Mouse (Mus musculus): ENCODE results near the gene Ankmy2.

Gene Ankmy2

DNA sequence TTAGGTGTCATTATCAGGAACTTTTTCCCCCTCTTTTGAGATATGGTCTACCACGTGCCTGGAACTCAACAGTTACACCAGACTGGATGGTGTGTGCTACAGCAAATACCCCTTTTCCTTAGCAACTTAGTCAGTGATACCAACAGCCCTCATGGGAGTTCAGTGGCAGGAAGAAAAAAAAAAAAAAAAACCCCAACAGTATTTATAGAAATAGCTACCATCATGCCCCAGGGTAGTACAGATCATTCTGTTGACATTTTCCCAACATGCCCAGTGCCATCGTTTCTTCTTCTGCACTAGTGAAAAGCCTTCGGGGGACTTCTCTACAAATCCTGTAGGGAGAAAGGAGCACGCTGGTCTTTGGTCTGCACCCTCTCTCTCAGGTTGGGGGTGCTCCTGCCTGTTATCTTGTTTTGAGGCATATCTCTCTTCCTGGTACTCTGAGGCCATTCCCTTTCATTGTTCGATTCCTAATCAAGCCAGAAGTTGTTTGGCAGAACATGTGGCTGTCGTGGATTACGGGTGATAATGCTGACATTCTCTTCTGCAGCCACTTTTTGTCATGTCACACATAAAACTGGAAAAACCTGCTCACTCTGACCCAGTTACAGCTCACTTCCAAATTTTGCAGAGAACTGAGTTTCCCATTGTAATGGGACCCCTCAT, 7.3 kb downstream of the Ankmy2 start:
- DNase-seq: no peak

GRCm38 (mm10) chr12:36165299-36165698, 8.4 kb downstream of the Ankmy2 start:
- DNase-seq: no peak

- no peak for DNase-seq
These were observed 20.3 kb downstream of the Ankmy2 start for GRCm38 (mm10) chr12:36177227-36177626.

DNA sequence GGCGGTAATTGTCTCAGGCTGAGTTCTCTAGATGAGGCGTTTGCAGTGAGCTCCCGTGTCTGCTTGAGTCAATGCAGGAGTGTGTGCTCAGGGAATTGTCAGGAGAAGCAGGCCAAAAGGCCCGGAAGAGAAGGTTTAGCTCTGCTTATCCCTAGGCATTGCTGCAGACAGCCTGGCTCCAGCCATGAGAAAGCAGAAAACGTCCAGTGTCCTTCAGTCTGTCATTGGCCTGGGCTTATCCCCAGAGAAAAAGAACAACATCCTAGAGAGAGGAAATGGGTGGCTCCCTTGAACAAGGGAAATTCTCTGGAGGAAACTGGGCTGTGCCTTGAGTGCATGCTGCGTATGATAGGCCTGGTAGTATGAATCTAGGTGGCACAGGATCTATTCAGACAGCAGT, 25.7 kb downstream of the Ankmy2 start:
- DNase-seq: no peak

DNA sequence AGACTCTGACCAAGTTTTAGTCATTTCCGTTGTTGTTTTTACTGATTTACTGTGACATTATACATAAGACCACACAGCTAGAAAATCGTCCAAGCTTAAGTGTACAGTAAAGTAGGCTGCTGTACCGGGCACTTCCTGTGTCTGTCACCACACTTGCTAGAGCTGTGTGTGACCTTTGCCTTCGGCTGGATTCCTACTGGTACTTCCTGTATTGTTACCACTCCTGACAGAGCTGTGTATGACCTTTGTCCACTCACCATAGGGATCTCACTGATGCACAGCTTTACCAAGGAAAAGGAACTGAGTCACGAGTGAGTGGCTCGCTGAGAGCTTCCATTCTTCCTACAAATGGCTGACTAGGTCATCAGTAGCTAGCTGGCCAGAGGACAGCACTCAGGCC, 30.2 kb downstream of the Ankmy2 start:
- DNase-seq: no peak

DNA sequence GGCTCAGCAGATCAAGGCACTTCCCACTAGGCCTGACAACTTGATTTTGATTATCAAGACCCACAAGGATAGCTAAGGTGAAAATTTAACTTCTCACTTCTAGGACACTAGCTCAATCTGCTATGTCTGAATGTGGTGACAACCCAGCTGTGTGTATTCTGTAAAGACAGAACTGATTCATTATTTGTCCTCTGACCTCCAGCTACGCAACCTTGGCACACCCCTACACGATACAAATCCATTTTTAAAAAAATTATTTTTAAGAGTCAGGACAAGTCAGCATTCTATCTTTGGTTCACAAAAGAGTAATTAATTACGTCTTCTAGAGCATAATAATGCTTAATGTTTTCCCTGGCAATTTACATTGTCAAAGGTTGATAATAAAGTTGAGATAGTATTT, 32.7 kb downstream of the Ankmy2 start:
- DNase-seq: no peak

DNA sequence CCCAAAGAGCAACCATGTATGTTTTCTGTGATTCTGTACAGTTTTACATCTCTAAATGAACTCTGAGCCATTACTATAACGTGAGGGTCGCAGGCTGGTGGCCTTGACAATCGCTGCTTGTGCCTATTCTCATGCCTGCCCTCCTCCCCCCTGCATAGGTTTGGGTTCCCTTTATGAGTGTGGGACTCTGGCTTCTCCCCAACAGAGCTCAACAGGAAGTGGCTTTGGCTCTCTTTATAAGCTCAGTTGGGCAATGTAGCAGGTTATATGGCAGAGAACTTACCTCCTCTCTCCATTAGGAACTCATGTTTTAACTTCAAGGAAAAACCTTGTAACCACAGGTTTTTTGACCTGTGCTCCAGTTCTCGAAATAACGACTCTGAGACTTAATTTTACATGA, 33.4 kb downstream of the Ankmy2 start:
- DNase-seq: no peak

- DNase-seq: no peak
These were observed 38.1 kb downstream of the Ankmy2 start for GRCm38 (mm10) chr12:36194976-36195375.

GRCm38 (mm10) chr12:36205579-36206119, 48.7 kb downstream of the Ankmy2 start:
- DNase-seq: peak; percentile 13 to 19

GRCm38 (mm10) chr12:36207072-36207799, 50.3 kb downstream of the Ankmy2 start:
- peak; percentile 51 for DNase-seq

DNA sequence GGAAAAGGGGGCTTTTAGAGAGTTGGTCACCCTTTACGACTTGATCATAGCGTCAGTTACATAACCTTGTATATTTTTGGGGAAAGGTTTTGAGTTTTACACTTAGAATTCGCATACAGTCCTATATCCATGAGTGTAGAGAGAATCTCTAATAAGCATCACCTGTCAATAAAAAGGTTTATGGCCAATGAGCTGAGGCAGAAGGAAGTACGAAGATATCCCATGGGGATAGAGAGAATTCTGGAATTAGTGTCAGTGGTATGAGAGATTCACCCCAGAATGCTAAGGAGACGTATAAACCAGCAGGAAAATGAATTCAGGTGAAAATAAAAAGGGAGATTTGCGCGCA, 50.9 kb downstream of the Ankmy2 start:
- DNase-seq: no peak

- DNase-seq: no peak
These were observed 51.5 kb downstream of the Ankmy2 start for GRCm38 (mm10) chr12:36208456-36208855.

DNA sequence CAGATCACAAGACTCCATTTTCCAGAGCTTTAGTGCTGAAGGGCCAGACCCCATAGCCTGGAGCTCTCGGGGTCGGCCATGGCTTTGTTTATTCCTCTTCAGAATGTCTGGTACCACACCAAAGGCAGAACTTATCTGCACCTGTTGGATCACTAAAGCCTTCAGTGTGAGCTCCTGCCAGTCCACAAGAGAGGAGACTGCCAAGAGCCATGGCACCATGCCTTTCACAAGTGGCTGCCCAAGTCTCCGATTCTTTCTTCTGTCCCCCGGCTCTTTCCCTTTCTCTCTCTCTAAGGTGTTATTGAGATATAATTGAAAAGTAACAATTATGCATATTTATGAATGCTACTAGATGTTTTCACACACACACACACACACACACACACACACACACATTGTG, 53.2 kb downstream of the Ankmy2 start:
- DNase-seq: no peak

GRCm38 (mm10) chr12:36214389-36215148, 57.7 kb downstream of the Ankmy2 start:
- DNase-seq: peak; percentile 13 to 14

GRCm38 (mm10) chr12:36215149-36215480, 58.2 kb downstream of the Ankmy2 start:
- peak; percentile 58 to 63 for DNase-seq

GRCm38 (mm10) chr12:36216230-36216629, 59.3 kb downstream of the Ankmy2 start:
- DNase-seq: no peak

DNA sequence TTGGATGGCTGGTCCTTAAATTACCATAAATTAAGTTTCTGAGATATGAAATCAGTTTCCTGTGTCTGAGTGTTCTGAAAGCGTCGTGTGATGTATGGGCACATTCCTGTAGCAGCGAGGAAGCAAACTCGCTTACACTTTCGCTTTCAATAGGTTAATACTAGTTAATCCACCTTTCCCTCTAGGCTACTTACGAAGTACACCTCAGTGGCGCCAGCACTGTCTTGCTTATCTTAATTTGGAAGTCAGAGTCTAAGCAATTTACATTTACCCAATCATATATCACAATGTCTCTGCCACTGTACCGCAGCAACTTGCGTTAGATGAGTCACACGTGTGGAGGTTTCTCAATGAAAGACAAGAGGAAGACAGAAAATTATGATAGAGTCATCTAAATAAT, 60.0 kb downstream of the Ankmy2 start:
- DNase-seq: peak; percentile 14 to 21

DNA sequence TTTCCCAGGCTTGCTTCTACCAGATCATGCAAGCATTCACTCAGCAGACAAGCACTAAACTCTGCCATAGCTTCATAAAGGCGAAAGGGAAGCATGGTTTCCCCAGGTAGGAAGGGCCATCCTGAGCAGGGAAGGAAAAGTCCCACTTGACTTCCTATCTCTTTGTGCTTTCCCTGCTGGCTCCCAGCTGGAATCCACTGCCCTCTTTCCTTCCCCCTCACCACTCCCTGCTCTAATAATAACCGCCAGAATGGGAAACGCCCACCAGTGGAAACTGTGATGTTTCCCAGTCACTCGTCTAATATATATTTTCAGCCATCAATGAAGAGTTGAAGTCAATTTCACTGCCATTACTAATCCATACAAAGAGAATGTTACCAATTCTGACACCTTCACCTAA, 67.5 kb downstream of the Ankmy2 start:
- DNase-seq: no peak

GRCm38 (mm10) chr12:36231386-36231785, 74.5 kb downstream of the Ankmy2 start:
- no peak for DNase-seq

DNA sequence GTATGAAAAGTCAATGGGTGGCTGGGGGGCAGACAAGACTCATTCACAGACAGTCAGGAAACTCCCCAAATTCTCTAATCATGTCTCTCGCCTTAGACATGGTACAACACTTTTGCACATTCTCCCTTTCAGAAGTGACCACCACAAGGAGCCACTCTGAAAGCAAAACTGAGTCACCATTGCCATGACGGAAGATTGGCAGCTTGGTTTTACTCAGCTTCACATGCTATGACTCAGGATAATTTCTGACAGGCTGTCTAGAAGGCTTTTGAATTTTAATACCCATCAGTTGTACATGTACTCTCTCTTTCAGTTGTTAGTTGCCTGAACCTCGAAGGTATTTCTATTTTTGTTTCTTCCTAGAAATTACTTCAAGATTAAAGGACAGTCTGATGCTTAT, 84.3 kb downstream of the Ankmy2 start:
- no peak for DNase-seq
